Mouse (Mus musculus): ENCODE data around the gene Aqr. TPM values are rescaled to one million over a fixed set of nuclear protein-coding genes. Genes with fewer than 3 reads are reported as not detected.
"Not testable (repeated sequence)": the region's sequence is repeated elsewhere in the genome, so short reads cannot be mapped to it uniquely, and the experiment has no call there.

Aqr gene
- 16.6 and 19.4 TPM in 2 replicates for polyA plus RNA-seq (2012; rRNA removed)

DNA sequence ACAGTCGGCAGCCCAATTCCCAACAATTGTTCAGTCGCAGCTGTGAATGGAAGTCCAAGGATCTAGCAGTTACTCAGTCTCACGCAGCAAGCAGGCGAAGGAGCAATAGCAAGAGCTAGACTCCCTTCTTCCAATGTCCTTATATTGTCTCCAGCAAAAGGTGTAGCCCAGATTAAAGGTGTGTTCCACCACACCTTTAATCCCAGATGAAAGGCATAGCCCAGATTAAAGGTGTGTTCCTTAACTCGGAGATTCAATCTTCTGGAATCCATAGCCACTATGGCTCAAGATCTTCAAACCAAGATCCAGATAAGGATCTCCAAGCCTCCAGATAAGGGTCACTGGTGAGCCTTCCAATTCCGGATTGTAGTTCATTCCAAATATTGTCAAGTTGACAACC lies at the start of gene Aqr:
Aqr (minus strand) TSS at position 101 of the 400 bp plus-strand sequence.
- not testable (repeated sequence) for DNase-seq (ENCODE audit: low read depth)

GRCm38 (mm10) chr2:114236566-114236965 lies 49.7 kb upstream of the Aqr start:
- DNase-seq (ENCODE audit: low read depth), result no peak

GRCm38 (mm10) chr2:114235584-114235983 lies 48.8 kb upstream of the Aqr start:
- DNase-seq (ENCODE audit: low read depth), result no peak

DNA sequence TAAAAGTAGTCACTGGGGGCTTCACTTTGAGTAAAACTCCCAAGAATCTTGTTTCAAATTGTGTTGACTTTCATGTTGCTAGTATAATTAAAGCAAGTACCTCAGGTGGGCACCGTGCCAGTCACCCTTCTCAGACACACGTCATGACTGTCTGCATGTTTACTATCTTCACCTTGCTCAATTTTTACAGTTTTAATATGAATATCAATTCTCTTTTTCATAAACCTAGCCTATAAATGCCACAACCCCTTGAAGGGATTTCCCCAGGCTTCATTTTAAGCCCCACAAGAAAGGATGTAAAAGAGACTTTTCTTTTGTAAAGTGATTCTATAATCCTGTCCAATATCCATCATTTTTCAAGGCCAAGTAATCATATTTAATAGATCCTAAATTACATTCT lies 44.4 kb upstream of the Aqr start:
- no peak for DNase-seq (ENCODE audit: low read depth)

DNA sequence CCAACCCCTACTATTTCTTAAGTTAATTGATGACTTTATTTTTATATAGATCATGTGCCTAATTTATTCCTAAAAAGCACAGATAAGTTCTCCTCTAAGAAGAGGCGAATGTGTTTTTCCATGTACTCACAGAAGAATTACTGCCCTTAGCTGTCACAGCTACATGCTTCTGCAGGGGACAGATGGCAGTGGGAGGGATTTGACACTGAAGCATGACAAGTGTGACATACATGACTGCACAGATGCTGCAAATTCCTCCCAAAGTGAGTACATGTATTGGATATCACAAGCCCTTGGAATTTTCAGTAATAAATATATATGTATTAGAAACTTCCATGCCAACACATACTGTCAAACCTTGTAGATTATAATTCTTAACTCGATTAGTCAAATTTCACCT lies 41.8 kb upstream of the Aqr start:
- DNase-seq (ENCODE audit: low read depth), result no peak

DNA sequence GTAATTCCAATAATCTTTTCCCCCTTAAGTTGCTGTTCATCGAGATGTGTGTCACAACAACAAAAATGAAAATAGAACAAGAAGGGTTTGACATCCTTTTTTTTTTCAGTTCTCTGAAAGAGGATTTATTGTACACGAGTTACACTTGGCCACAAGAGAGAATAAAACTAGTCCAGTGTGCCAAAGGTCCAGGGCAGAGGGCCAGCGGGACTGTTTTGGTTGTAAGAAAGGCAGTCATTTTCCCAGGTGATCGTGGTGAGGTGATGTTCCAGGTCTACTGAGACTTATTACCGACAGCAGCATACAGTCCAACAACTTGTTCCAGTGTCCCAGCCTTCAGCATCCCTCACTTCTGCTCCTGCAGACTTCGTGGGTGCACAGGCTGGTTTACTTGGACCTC lies 18.2 kb upstream of the Aqr start:
- DNase-seq (ENCODE audit: low read depth), result no peak

- DNase-seq (ENCODE audit: low read depth), result no peak
Measured at GRCm38 (mm10) chr2:114201574-114201973, 14.8 kb upstream of the Aqr start.

DNA sequence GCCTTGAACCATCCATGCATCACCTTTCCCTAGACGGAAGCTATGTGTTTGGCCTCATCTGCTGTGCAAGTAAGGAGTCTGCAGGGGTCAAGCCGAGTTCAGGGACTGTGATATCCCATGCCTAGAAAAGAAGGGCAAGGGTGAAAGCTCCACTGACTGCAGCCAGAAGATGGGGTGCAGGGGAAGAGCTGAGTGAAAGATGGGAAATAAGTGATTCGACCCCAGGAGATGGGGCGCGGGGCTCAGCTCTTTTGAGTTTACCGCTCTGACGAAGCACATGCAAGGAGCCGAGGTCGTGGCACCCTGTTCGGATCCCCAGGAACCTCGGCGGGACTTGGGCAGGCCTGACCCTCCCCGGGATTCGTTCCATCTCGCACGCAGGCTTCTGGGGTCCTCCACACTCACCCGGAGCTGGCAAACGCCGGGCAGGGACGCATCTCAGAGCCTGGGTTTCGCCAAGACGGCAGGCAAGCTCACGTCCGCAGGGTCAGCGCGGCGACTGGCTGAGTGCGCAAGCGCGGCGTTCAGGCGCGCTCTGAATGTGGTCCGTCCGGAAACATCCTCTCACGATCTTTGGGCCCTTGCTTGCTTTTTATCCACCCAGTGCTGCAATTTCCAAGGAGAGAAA lies 14.2 kb upstream of the Aqr start, which contains the start of gene Zfp770:
Zfp770 (minus strand) TSS at position 538 of the 628 bp plus-strand sequence.
- DNase-seq (ENCODE audit: low read depth), result no peak

DNA sequence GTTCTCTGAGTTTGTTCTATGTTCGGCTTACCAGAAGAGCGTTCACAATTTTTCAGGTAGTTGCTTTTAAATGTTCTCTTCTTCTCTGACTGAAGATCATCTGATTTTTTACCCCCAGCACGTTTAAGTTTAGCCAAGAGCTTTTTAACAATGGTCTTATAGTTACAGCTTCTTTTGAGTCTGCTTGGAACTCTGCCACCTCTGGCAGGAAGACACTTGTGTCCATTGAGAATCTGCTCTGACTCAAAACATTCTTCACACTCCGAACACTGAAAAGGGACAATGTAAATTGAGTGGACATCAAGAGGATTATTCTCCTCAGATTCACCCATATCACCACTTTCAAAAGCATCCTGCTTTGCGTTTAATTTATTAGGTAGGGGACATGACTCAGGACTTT lies 9.6 kb upstream of the Aqr start:
- DNase-seq (ENCODE audit: low read depth), result no peak

DNA sequence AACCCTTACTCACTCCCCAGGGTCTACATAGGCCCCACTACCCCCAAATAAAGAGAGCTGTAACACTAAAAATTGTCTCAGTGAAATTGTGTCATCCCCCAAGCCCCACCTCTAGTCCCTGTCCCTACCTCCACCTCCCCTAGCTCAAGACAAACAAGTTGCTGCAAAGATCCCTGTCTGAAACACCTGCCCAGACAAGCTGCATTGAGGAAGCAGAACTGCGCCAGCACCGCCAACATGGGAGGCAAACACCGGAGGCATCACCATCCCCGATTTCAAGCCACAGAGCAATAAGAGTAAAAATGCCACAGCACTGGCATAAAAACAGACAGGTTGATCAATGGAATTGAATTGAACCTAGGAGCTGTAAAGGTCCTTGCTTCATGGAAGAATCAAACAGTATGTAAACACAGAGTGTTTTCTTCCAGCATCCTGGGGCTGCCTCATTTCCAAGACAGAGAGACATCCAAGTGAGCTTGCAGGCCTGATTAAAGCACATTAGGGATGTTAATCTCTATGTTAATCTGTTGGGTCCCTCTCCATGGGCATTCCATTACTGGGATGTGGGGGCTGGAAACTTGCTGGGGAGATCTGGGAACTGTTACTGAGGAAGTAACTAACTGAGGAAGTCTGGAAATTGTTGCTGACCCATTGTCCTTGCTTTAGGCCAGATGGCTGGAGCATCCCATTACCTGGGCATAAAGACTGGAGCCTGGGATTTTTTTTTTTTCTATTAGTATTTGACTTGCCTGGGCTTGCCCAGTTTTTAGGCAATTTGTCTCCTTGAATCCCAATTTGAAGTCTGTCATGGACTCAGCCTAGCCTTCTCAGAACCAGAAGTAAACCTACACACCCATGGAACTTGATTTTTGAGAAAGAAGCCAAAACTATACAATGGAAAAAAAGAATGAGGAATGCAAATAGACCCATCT lies 8.8 kb downstream of the Aqr start:
- no peak for DNase-seq (ENCODE audit: low read depth)

- DNase-seq (ENCODE audit: low read depth), result peak; percentile 14
Measured at GRCm38 (mm10) chr2:114174651-114175484, 12.0 kb downstream of the Aqr start.

GRCm38 (mm10) chr2:114173248-114173647 lies 13.6 kb downstream of the Aqr start:
- DNase-seq (ENCODE audit: low read depth), result no peak

DNA sequence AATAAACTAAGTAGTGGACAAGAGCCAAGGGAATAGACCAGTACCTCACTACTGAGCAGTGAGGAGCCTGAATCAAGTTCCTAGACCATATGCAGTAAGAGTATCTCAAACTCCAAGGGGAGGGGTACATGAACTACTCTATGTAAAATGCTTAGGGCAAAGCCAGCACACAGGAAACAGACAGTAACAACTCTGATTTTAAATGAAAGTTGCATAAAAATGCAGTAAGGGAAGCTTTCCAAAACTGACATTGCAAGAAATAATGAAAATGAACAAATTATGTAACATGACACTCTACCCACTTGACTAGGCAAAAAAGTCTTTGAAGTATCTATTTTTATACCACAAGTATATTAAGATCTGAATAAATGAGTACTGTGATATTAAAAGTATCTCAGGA lies 19.0 kb downstream of the Aqr start:
- no peak for DNase-seq (ENCODE audit: low read depth)

GRCm38 (mm10) chr2:114161978-114162377 lies 24.8 kb downstream of the Aqr start:
- DNase-seq (ENCODE audit: low read depth), result no peak

DNA sequence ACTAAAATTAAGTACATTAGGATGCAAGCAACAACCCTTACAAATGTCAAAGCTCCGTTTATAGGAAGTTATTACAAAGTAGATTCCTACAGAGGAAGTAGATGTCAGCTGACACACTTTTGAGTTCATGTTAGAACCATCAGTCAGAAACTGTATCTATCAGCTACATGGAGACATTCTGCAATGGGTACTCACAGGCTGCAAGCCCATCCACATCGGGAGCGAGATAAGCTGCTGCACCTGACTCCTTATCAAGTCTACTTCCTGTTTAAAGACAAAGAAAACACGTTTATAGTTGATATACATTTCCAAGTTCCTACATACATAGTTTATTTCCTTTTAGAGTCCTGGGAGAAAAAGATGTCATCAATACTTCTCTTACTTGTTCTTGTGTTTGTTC lies 29.5 kb downstream of the Aqr start:
- no peak for DNase-seq (ENCODE audit: low read depth)

DNA sequence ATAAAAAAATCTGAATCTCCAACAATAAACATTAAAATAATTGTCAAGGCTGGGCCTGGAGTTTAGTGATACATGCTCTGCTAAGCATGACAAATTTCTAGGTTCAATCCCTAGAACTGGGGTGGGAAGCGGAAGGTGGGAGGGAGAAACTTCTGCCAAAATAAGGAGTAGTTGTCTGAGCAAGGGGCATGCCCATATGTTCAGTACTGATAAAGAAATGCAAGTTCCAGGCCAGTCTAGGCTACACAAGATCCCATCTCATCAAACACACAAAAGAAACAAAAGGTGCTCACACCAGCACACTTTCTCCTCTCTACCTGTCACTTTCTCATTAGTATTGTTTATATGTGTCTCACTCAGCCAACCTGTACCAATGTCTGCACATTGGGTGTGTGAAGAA lies 30.2 kb downstream of the Aqr start:
- no peak for DNase-seq (ENCODE audit: low read depth)

DNA sequence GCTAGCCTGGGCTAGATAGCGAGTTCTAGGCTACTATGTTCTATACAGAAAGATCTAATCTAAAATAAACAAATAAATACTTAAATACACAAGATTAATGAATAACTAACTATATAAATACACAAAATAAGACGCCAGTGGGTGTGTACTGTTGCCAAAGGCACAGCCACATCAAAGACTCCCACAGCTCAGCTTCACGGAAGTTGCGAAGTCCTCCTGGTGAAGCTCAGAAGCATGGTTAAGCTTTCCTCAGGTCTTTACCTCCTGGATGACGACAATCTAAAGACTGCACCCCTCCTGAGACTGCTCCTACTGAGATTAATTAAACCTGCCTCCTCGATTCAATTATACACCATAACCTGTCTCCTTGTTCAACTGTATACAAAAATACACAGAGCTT lies 33.6 kb downstream of the Aqr start:
- no peak for DNase-seq (ENCODE audit: low read depth)

DNA sequence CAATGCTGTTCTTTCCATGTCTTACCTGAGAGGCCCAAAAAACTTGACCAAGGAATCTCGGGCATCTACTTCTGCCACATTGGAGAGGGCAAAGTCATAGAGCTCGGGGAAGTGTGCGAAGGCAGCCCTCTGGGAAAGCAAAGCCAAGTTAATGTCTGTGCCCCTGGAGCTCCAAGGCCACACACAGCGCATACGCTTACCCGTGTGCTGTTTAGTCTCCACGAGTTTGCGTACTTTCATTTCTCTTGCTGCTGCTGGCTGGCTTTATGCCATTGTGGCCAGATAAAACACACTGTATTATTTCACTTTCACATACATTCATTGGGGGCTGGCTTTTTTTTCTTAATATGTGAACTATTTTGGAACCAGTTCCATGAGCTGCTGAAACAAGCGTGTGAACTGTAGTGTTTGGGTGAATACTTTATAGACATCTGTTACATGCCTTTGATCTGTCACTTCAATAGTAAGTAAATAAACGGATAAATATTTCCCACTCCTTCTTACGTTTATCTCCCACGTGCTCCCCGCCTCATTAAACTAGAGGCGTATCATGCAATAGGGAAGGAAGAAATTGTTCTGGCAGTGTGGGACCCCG lies 39.9 kb downstream of the Aqr start:
- DNase-seq (ENCODE audit: low read depth), result no peak

GRCm38 (mm10) chr2:114145315-114145801 lies 41.5 kb downstream of the Aqr start:
- DNase-seq (ENCODE audit: low read depth), result no peak

DNA sequence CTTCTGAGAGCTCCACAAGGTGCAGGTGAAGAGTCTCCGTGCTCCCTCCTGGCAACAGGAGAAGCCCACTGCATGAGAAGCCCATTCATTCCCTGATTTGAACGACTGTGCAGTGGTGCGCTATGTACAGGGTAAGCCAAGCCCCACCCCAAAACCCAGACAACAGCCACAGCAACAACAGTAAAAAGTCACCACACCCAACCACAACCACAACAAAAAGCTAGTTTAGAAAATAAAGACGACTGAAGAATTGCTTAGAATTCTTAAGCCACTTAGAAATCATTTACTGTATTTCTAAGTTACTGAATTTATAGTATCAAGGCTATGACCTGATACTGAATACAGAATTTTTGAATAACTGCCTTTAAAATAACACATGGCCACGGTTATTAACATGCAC lies 41.9 kb downstream of the Aqr start:
- no peak for DNase-seq (ENCODE audit: low read depth)

- no peak for DNase-seq (ENCODE audit: low read depth)
Measured at GRCm38 (mm10) chr2:114143842-114144241, 43.0 kb downstream of the Aqr start.

GRCm38 (mm10) chr2:114136755-114137154 lies 50.1 kb downstream of the Aqr start:
- peak; percentile 12 for DNase-seq (ENCODE audit: low read depth)
